Mouse (Mus musculus) liver, embryonic 14.5 days (tissue): ENCODE data around the gene Lrrc46.

Experiments
- CTCF ChIP-seq: IDR thresholded peaks from 2 replicates; pipeline ENCODE4 v1.5.1; 2016; ENCODE audit warnings: antibody characterized with exemption, low read depth, control low read depth
- EP300 ChIP-seq: IDR thresholded peaks from 2 replicates; pipeline ENCODE4 v1.6.1; 2016; ENCODE audit warnings: antibody characterized with exemption, low read depth

GRCm38 (mm10) chr11:97019345-97019708 is 21.9 kb downstream of the Lrrc46 start:
- TF ChIP-seq CTCF (no peak), EP300 (no peak)
